Mouse (Mus musculus) limb, embryonic 15.5 days (tissue): ENCODE results near the gene Wsb1. TPM values are rescaled to one million over a fixed set of nuclear protein-coding genes. Genes with fewer than 3 reads are reported as not detected.

ENCODE experiments used
- polyA plus RNA-seq: library from polyadenylated mRNA; unstranded; fragments of >200 nt; fragmentation: Nextera tagmentation; extraction: Ambion mirVana; gene quantifications from 2 replicates; pipeline ENCODE4 v1.2.1, GENCODE M21; 2015

The Wsb1 gene
- polyA plus RNA-seq, 1 experiment from 2014 or later = 274 TPM

Other genes starting within 250 kb of the Wsb1 start
- gene Ksr1, start 108.3 kb downstream of the Wsb1 start, polyA plus RNA-seq = 4.0 and 5.2 TPM in 2 replicates
- gene Gm9964, start 42.2 kb upstream of the Wsb1 start, polyA plus RNA-seq = not detected in 2 replicates
- 4.2 and 5.2 TPM in 2 replicates for gene Nf1, start 85.0 kb upstream of the Wsb1 start, polyA plus RNA-seq
- 0.17 and 0.20 TPM in 2 replicates for gene Omg, start 249.4 kb upstream of the Wsb1 start, polyA plus RNA-seq